Mouse (Mus musculus): ENCODE data around the gene Atg9a.

GRCm38 (mm10) chr1:75215785-75216184, 23.8 kb upstream of the Atg9a start:
- TF ChIP-seq POLR2A (IDR thresholded peaks at IDR 0.05; ENCODE audit: borderline replicate concordance, extremely low read depth, insufficient read depth, insufficient read length, poor library complexity, severe bottlenecking), result no peak
- TF ChIP-seq CTCF (IDR thresholded peaks at IDR 0.05; ENCODE audit: borderline replicate concordance, extremely low read depth, insufficient read depth, insufficient read length), result no peak

Measured in brain, embryonic 14.5 days (tissue).